Mouse (Mus musculus): ENCODE results near the gene Tmem255a. TPM values are rescaled to one million over a fixed set of nuclear protein-coding genes. Genes with fewer than 3 reads are reported as not detected.

Gene Tmem255a
- 14.0 and 14.3 TPM in 2 replicates for polyA plus RNA-seq (2015; fragmentation: Nextera tagmentation; extraction: Ambion mirVana)

DNA sequence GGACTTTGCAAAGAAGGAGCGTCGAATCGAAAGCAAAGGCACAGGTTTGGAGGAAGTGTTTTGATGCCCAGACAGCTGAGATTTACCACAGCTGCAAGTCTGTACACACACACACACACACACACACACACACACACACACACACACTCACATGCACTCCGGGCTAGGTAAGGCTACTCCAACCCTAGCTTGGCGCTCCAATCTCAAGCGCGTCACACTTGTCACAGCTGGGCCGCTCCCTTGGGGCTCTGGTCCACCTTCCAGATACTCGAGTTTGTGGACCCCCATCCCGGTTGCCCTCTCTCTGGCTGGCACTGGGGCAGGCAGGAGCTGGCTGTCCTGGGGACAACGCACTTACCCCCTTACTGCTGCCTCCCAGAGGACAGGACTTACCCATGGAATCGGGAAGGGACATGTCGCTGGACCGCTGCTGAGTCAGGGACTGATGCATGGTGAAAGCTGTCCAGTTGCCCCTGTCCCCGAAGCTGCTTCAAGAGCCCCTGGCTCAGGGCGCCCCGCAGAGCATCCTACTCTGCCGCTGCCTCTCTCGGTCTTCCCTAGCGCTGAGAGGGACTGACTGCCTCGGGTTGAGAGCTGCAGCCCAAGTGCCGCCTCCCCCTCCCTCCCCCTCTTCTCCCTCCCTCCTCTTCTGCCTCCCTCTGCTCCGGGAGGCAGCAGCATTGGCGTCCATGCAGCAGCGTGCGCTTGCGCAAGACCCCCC is at the start of gene Tmem255a:
Tmem255a (minus strand) TSS at position 589 of the 721 bp plus-strand sequence.

DNA sequence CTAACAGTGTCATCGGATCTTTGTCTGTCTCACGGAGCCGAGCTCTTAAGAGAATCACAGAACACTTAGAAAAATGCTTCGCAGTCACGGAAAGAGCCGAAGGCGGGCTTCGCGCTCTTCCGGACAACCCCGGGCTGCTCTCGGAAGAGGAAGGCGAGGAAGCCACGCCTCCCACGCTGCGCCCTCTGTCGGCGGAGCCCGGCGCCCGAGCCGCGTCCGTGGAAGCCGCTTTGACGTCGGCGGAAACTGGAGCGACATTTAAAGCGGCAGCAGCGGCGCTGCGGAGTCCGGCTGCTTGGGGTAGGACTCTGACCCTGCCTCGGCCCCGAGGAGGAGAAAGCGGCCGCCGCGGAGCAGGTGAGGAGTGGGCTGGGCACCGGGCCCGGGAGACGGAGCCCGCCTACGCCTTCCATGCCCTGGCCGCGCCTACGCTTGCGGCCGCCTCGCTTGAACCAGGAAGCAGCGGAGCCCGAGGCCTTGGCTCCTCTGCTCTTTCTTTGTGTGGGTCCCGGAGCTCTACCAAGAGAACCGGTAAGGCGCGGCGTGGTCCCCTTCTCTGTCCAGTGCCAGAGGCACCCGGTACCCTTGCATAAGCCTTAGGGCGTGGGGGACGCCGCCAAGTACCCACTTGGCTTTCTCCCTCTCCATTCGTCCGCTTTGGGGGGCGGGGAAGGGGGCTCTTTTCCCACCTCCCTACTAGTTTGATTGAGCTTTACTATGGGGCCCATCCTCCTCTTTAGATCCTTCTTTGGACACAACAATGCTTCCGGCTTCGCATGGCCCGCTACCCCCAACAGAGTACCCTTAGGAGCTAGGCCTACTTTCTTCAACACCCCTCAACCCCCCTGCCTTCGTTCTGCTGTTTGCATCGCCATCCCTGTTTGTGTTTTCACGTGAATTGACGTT is 62.4 kb downstream of the Tmem255a start, which contains the start of gene Zbtb33:
Zbtb33 (plus strand) TSS at position 242 of the 906 bp plus-strand sequence.

Small RNA genes within 50 kb of the gene (microRNA-seq; reads per million reads assigned to microRNA genes)
- gene Mir3110 (ENCODE audit: borderline replicate concordance, insufficient number of aligned reads) = 2.1 reads per million

Other genes with a start within 250 kb of the Tmem255a start
- not detected in 2 replicates for gene Btg1-ps1, start 233.6 kb downstream of the Tmem255a start, polyA plus RNA-seq (2015; fragmentation: Nextera tagmentation; extraction: Ambion mirVana)
- 0.14 TPM in 1 of 2 replicates, not detected in the other for gene Btg1-ps2, start 209.3 kb downstream of the Tmem255a start, polyA plus RNA-seq (2015; fragmentation: Nextera tagmentation; extraction: Ambion mirVana)
- 0.25 TPM in 1 of 2 replicates, not detected in the other for gene Rhox10, start 186.0 kb downstream of the Tmem255a start, polyA plus RNA-seq (2015; fragmentation: Nextera tagmentation; extraction: Ambion mirVana)
- gene Rhox11, start 167.3 kb downstream of the Tmem255a start, polyA plus RNA-seq (2015; fragmentation: Nextera tagmentation; extraction: Ambion mirVana) = not detected in 2 replicates
- gene Rhox12, start 141.5 kb downstream of the Tmem255a start, polyA plus RNA-seq (2015; fragmentation: Nextera tagmentation; extraction: Ambion mirVana) = not detected in 2 replicates
- not detected in 2 replicates for gene Rhox13, start 131.2 kb downstream of the Tmem255a start, polyA plus RNA-seq (2015; fragmentation: Nextera tagmentation; extraction: Ambion mirVana)
- gene Zbtb33, start 62.6 kb downstream of the Tmem255a start, polyA plus RNA-seq (2015; fragmentation: Nextera tagmentation; extraction: Ambion mirVana) = 2.9 and 4.5 TPM in 2 replicates
- gene Atp1b4, start 63.7 kb upstream of the Tmem255a start, polyA plus RNA-seq (2015; fragmentation: Nextera tagmentation; extraction: Ambion mirVana) = 0.19 and 3.3 TPM in 2 replicates
- 251 and 270 TPM in 2 replicates for gene Lamp2, start 204.0 kb upstream of the Tmem255a start, polyA plus RNA-seq (2015; fragmentation: Nextera tagmentation; extraction: Ambion mirVana)

All from adrenal gland, postnatal 0 days (tissue).